Mouse (Mus musculus) embryonic facial prominence, embryonic 14.5 days (tissue): ENCODE measurements at regions not wholly inside any gene's neighbourhood (a gene's known extent, or its start where the extent isn't known, plus 50 kb on each side); places are given as distances from the start of the nearest gene placed in this dataset.
A peak's percentile ranks its signal among the peaks of the same experiment; 100 is the strongest.

Experiments used
- ATAC-seq: fragments of 200-750 bp; cut with Nextera tagmentation; 2 replicates; pipeline ENCODE4 v1.8.0; 2017; ENCODE audit warnings: low read depth, moderate number of reproducible peaks, moderate TSS enrichment
- DNase-seq: peaks from one replicate; pipeline ENCODE4 v3.0.0-alpha.2; 2015; ENCODE audit warnings: low spot score
- H3K27ac ChIP-seq: fragments of 300-500 bp; sonication (generic); replicated peaks from 2 replicates; pipeline ENCODE4 v1.5.1; 2014; ENCODE audit warnings: low read depth, mild to moderate bottlenecking, low read length, moderate library complexity
- H3K27me3 ChIP-seq: fragments of 300-500 bp; sonication (generic); replicated peaks from 2 replicates; pipeline ENCODE4 v1.6.1; 2014; ENCODE audit warnings: low read length; ENCODE audit not compliant: control insufficient read depth, insufficient read depth
- H3K36me3 ChIP-seq: fragments of 300-500 bp; sonication (generic); 2 replicates; pipeline ENCODE4 v1.6.1; 2014; ENCODE audit warnings: low read length, mixed read lengths; ENCODE audit not compliant: control insufficient read depth, insufficient read depth
- H3K4me1 ChIP-seq: fragments of 300-500 bp; sonication (generic); 2 replicates; pipeline ENCODE4 v1.6.1; 2014; ENCODE audit warnings: antibody characterized with exemption, low read length; ENCODE audit not compliant: control insufficient read depth, insufficient read depth
- H3K4me2 ChIP-seq: fragments of 300-500 bp; sonication (generic); 2 replicates; pipeline ENCODE4 v1.6.1; 2014; ENCODE audit warnings: low read depth, mild to moderate bottlenecking, low read length, moderate library complexity, mixed read lengths
- H3K4me3 ChIP-seq: fragments of 300-500 bp; sonication (generic); 2 replicates; pipeline ENCODE4 v1.5.1; 2014; ENCODE audit warnings: low read depth, mild to moderate bottlenecking, low read length
- H3K9ac ChIP-seq: fragments of 300-500 bp; sonication (generic); 2 replicates; pipeline ENCODE4 v1.6.1; 2014; ENCODE audit warnings: low read depth, mild to moderate bottlenecking, low read length, moderate library complexity, mixed read lengths
- H3K9me3 ChIP-seq: fragments of 300-500 bp; sonication (generic); 2 replicates; pipeline ENCODE4 v1.6.1; 2016; ENCODE audit warnings: low read length; ENCODE audit not compliant: control insufficient read depth
- WGBS: fragments of 180-500 bp; shearing (Covaris S2); extraction: QIAGEN DNeasy Blood & Tissue Kit; methylation state at CpG from one replicate; pipeline ENCODE4 v1.1.7; 2014; 5-methylcytosine and 5-hydroxymethylcytosine counted together

GRCm38 (mm10) chr8:59499618-59500017 is 587.2 kb upstream of the Galntl6 start:
- Histone ChIP-seq H3K27me3 (no peaks in the 10 kb centered on the region), H3K27ac (no peak overlapping the region), H3K9ac (no peak overlapping the region), H3K4me1 (no peaks in the 10 kb centered on the region), H3K4me3 (no peak overlapping the region), H3K36me3 (no peaks in the 10 kb centered on the region), H3K4me2 (no peak overlapping the region), H3K9me3 (no peaks in the 10 kb centered on the region)
- DNase-seq (no peak), ATAC-seq (no peak)
- WGBS: 86% methylated on average over 1 of the region's 1 CpGs

GRCm38 (mm10) chr8:59491392-59491791 is 579.0 kb upstream of the Galntl6 start:
- Histone ChIP-seq H3K36me3 (no peaks in the 10 kb centered on the region), H3K9ac (no peak overlapping the region), H3K4me2 (no peak overlapping the region), H3K4me1 (no peaks in the 10 kb centered on the region), H3K9me3 (no peaks in the 10 kb centered on the region), H3K27me3 (no peaks in the 10 kb centered on the region), H3K4me3 (no peak overlapping the region), H3K27ac (no peak overlapping the region)
- DNase-seq (no peak), ATAC-seq (no peak)

GRCm38 (mm10) chr8:59478257-59478656 is 565.8 kb upstream of the Galntl6 start:
- no peak for DNase-seq
- ATAC-seq: no peak
- Histone ChIP-seq H3K4me3 (no peak overlapping the region), H3K27ac (no peak overlapping the region), H3K9me3 (no peaks in the 10 kb centered on the region), H3K4me1 (no peaks in the 10 kb centered on the region), H3K9ac (no peak overlapping the region), H3K4me2 (no peak overlapping the region), H3K36me3 (no peaks in the 10 kb centered on the region), H3K27me3 (no peaks in the 10 kb centered on the region)
- WGBS: 7% methylated on average over 3 of the region's 3 CpGs

- Histone ChIP-seq H3K4me3 (no peak overlapping the region), H3K27ac (no peak overlapping the region), H3K4me1 (no peaks in the 10 kb centered on the region), H3K9me3 (no peaks in the 10 kb centered on the region), H3K36me3 (no peaks in the 10 kb centered on the region), H3K9ac (no peak overlapping the region), H3K27me3 (no peaks in the 10 kb centered on the region), H3K4me2 (no peak overlapping the region)
- ATAC-seq (no peak), DNase-seq (no peak)
- WGBS: 93% methylated on average over 1 of the region's 1 CpGs
Measured at GRCm38 (mm10) chr8:59474195-59474594, 561.8 kb upstream of the Galntl6 start.

- 65% methylated on average over 4 of the region's 4 CpGs for WGBS
Measured at GRCm38 (mm10) chr8:59448622-59449021, 536.2 kb upstream of the Galntl6 start.

GRCm38 (mm10) chr8:59403659-59404058 is 491.2 kb upstream of the Galntl6 start:
- peak; percentile 2 for DNase-seq
- H3K36me3 ChIP-seq: no peaks in the 10 kb centered on the region
- H3K4me1 ChIP-seq: no peaks in the 10 kb centered on the region
- no peak overlapping the region for H3K27ac ChIP-seq
- H3K4me3 ChIP-seq: no peak overlapping the region
- H3K9me3 ChIP-seq: no peaks in the 10 kb centered on the region
- no peak for ATAC-seq
- no peak overlapping the region for H3K9ac ChIP-seq
- no peaks in the 10 kb centered on the region for H3K27me3 ChIP-seq
- H3K4me2 ChIP-seq: no peak overlapping the region

More at GRCm38 (mm10) chr8:59448622-59449021, 536.2 kb upstream of the Galntl6 start:
- Histone ChIP-seq H3K36me3 (no peaks in the 10 kb centered on the region), H3K27ac (no peak overlapping the region), H3K27me3 (no peaks in the 10 kb centered on the region), H3K4me2 (no peak overlapping the region), H3K4me3 (no peak overlapping the region), H3K9me3 (no peaks in the 10 kb centered on the region), H3K9ac (no peak overlapping the region), H3K4me1 (no peaks in the 10 kb centered on the region)
- DNase-seq (no peak), ATAC-seq (no peak)

- Histone ChIP-seq H3K4me1 (no peaks in the 10 kb centered on the region), H3K4me2 (no peak overlapping the region), H3K9me3 (0 out of 2 replicates have a peak, but pooled peaks cover 7% of the 10 kb centered on the region), H3K27ac (no peak overlapping the region), H3K4me3 (no peak overlapping the region), H3K27me3 (no peaks in the 10 kb centered on the region), H3K36me3 (no peaks in the 10 kb centered on the region), H3K9ac (no peak overlapping the region)
- no peak for ATAC-seq
- DNase-seq: no peak
- WGBS: 72% methylated on average over 1 of the region's 1 CpGs
Measured at GRCm38 (mm10) chr8:59389706-59390105, 477.3 kb upstream of the Galntl6 start.

- no peaks in the 10 kb centered on the region for H3K27me3 ChIP-seq
- no peak for DNase-seq
- no peak for ATAC-seq
- no peak overlapping the region for H3K4me3 ChIP-seq
- H3K4me1 ChIP-seq: no peaks in the 10 kb centered on the region
- H3K4me2 ChIP-seq: no peak overlapping the region
- no peaks in the 10 kb centered on the region for H3K36me3 ChIP-seq
- WGBS: 57% methylated on average over 1 of the region's 1 CpGs
- H3K27ac ChIP-seq: no peak overlapping the region
- H3K9me3 ChIP-seq: 0 out of 2 replicates have a peak, but pooled peaks cover 7% of the 10 kb centered on the region
- no peak overlapping the region for H3K9ac ChIP-seq
Measured at GRCm38 (mm10) chr8:59384711-59385110, 472.3 kb upstream of the Galntl6 start.

- DNase-seq (no peak), ATAC-seq (no peak)
- WGBS: 88% methylated on average over 3 of the region's 3 CpGs
- H3K4me3 ChIP-seq: no peak overlapping the region
- H3K4me2 ChIP-seq: no peak overlapping the region
- no peak overlapping the region for H3K9ac ChIP-seq
- H3K27me3 ChIP-seq: no peaks in the 10 kb centered on the region
- no peaks in the 10 kb centered on the region for H3K4me1 ChIP-seq
- no peak overlapping the region for H3K27ac ChIP-seq
- H3K36me3 ChIP-seq: no peaks in the 10 kb centered on the region
- H3K9me3 ChIP-seq: no peaks in the 10 kb centered on the region
Measured at GRCm38 (mm10) chr8:59352983-59353382, 440.5 kb upstream of the Galntl6 start.
